Mouse (Mus musculus): ENCODE data around the gene Etnk1.

DNA sequence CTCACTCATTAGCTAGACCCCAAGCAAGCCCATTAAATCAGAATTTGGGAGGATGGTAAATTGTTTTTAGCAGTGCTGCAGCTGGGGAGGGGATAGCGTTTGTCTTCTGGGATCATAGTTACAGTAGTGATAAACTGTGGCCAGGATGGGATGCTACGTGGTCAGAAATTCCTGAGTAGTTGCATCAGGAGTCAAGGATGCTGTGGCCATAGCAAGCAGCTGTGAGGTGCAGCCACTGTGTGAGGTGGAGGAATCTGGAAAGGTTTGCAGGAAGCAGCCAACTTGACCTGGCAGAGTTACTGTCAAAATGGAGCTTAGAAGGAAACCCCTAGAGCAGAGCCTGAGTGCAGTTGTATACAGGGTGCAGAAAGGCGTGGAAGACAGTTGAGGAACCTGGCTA is 17.1 kb downstream of the Etnk1 start:
- TF ChIP-seq CTCF (IDR thresholded peaks at IDR 0.05; ENCODE audit: low read depth, low read length) (no peak), POLR2A (IDR thresholded peaks at IDR 0.05; ENCODE audit: borderline replicate concordance, low read depth, low read length) (no peak)

Data from bone marrow macrophage, adult 2 months (primary cell).